Mouse (Mus musculus) E14TG2a.4 (cell line): ENCODE results near the gene Foxs1.

Experiments
- H3K27me3 ChIP-seq: 2 replicates; pipeline ENCODE4 v1.6.1; 2014; ENCODE audit warnings: low read length, control low read depth; ENCODE audit not compliant: insufficient read depth
- H3K36me3 ChIP-seq: 2 replicates; pipeline ENCODE4 v1.6.1; 2014; ENCODE audit warnings: low read length, control low read depth; ENCODE audit not compliant: insufficient read depth
- H3K4me1 ChIP-seq: replicated peaks from 2 replicates; pipeline ENCODE4 v1.6.1; 2014; ENCODE audit warnings: low read depth, low read length, control low read depth
- H3K4me3 ChIP-seq: replicated peaks from 2 replicates; pipeline ENCODE4 v1.5.1; 2014; ENCODE audit warnings: mild to moderate bottlenecking, low read length
- H3K9me3 ChIP-seq: 2 replicates; pipeline ENCODE4 v1.6.1; 2014; ENCODE audit warnings: low read length, control low read depth
- CTCF ChIP-seq: conservative IDR thresholded peaks from 2 replicates; pipeline ENCODE4 v1.5.1; 2014; ENCODE audit warnings: low read length
- NANOG ChIP-seq: IDR thresholded peaks from 2 replicates; pipeline ENCODE4 v1.6.1; 2014; ENCODE audit warnings: borderline replicate concordance, low read length, mixed read lengths
- POU5F1 ChIP-seq: IDR thresholded peaks from 2 replicates; pipeline ENCODE4 v1.6.1; 2014; ENCODE audit warnings: low read length, borderline replicate concordance

Foxs1 gene

GRCm38 (mm10) chr2:152925189-152925872 lies 7.7 kb downstream of the Foxs1 start:
- peaks cover 68% of the 10 kb centered on the region for H3K27me3 ChIP-seq
- peaks cover 32% of the 10 kb centered on the region for H3K4me1 ChIP-seq
- H3K36me3 ChIP-seq, result no peaks in the 10 kb centered on the region
- H3K9me3 ChIP-seq, result no peaks in the 10 kb centered on the region
- TF ChIP-seq NANOG (no peak), CTCF (no peak), POU5F1 (no peak)
- H3K4me3 ChIP-seq, result peak overlapping the region; percentile 32; the same call in 1 of the 2 replicates

- TF ChIP-seq NANOG (no peak), CTCF (no peak), POU5F1 (no peak)
- Histone ChIP-seq H3K36me3 (no peaks in the 10 kb centered on the region), H3K27me3 (peaks cover 67% of the 10 kb centered on the region), H3K4me3 (no peak overlapping the region), H3K4me1 (peaks cover 32% of the 10 kb centered on the region), H3K9me3 (no peaks in the 10 kb centered on the region)
These were observed 8.5 kb downstream of the Foxs1 start for GRCm38 (mm10) chr2:152924543-152924942.

- no peaks in the 10 kb centered on the region for H3K9me3 ChIP-seq
- TF ChIP-seq CTCF (no peak), POU5F1 (no peak), NANOG (no peak)
- no peak overlapping the region for H3K4me3 ChIP-seq
- peaks cover 68% of the 10 kb centered on the region for H3K27me3 ChIP-seq
- H3K36me3 ChIP-seq, result no peaks in the 10 kb centered on the region
- H3K4me1 ChIP-seq, result peaks cover 32% of the 10 kb centered on the region
These were observed 8.9 kb downstream of the Foxs1 start for GRCm38 (mm10) chr2:152924128-152924527.

- H3K4me1 ChIP-seq, result peaks cover 31% of the 10 kb centered on the region
- no peaks in the 10 kb centered on the region for H3K9me3 ChIP-seq
- no peak for TF ChIP-seq NANOG
- no peak for TF ChIP-seq POU5F1
- TF ChIP-seq CTCF, result no peak
- H3K36me3 ChIP-seq, result no peaks in the 10 kb centered on the region
- no peak overlapping the region for H3K4me3 ChIP-seq
- peaks cover 68% of the 10 kb centered on the region for H3K27me3 ChIP-seq
These were observed 9.4 kb downstream of the Foxs1 start for GRCm38 (mm10) chr2:152923621-152924020.

GRCm38 (mm10) chr2:152922376-152922775 lies 10.6 kb downstream of the Foxs1 start:
- TF ChIP-seq NANOG (no peak), POU5F1 (no peak)
- Histone ChIP-seq H3K4me1 (peaks cover 29% of the 10 kb centered on the region), H3K36me3 (no peaks in the 10 kb centered on the region), H3K4me3 (no peak overlapping the region), H3K27me3 (peaks cover 70% of the 10 kb centered on the region), H3K9me3 (no peaks in the 10 kb centered on the region)

- TF ChIP-seq CTCF, result no peak
- no peak for TF ChIP-seq NANOG
- TF ChIP-seq POU5F1, result no peak
- peaks cover 36% of the 10 kb centered on the region for H3K4me1 ChIP-seq
- no peaks in the 10 kb centered on the region for H3K9me3 ChIP-seq
- H3K4me3 ChIP-seq, result no peak overlapping the region
- H3K27me3 ChIP-seq, result peaks cover 68% of the 10 kb centered on the region
- H3K36me3 ChIP-seq, result no peaks in the 10 kb centered on the region
These were observed 15.3 kb downstream of the Foxs1 start for GRCm38 (mm10) chr2:152917671-152918070.

- H3K4me3 ChIP-seq, result no peak overlapping the region
- TF ChIP-seq CTCF, result no peak
- no peak for TF ChIP-seq POU5F1
- TF ChIP-seq NANOG, result no peak
- H3K36me3 ChIP-seq, result no peaks in the 10 kb centered on the region
- H3K27me3 ChIP-seq, result peaks cover 77% of the 10 kb centered on the region
- H3K9me3 ChIP-seq, result no peaks in the 10 kb centered on the region
- H3K4me1 ChIP-seq, result peaks cover 42% of the 10 kb centered on the region
These were observed 16.9 kb downstream of the Foxs1 start for GRCm38 (mm10) chr2:152916111-152916510.

GRCm38 (mm10) chr2:152915453-152915852 lies 17.6 kb downstream of the Foxs1 start:
- TF ChIP-seq NANOG (no peak), CTCF (no peak), POU5F1 (no peak)
- Histone ChIP-seq H3K27me3 (peaks cover 78% of the 10 kb centered on the region), H3K4me3 (no peak overlapping the region), H3K9me3 (no peaks in the 10 kb centered on the region), H3K4me1 (peaks cover 47% of the 10 kb centered on the region), H3K36me3 (no peaks in the 10 kb centered on the region)
